Mouse (Mus musculus): ENCODE data around the gene Eral1.

Gene Eral1

DNA sequence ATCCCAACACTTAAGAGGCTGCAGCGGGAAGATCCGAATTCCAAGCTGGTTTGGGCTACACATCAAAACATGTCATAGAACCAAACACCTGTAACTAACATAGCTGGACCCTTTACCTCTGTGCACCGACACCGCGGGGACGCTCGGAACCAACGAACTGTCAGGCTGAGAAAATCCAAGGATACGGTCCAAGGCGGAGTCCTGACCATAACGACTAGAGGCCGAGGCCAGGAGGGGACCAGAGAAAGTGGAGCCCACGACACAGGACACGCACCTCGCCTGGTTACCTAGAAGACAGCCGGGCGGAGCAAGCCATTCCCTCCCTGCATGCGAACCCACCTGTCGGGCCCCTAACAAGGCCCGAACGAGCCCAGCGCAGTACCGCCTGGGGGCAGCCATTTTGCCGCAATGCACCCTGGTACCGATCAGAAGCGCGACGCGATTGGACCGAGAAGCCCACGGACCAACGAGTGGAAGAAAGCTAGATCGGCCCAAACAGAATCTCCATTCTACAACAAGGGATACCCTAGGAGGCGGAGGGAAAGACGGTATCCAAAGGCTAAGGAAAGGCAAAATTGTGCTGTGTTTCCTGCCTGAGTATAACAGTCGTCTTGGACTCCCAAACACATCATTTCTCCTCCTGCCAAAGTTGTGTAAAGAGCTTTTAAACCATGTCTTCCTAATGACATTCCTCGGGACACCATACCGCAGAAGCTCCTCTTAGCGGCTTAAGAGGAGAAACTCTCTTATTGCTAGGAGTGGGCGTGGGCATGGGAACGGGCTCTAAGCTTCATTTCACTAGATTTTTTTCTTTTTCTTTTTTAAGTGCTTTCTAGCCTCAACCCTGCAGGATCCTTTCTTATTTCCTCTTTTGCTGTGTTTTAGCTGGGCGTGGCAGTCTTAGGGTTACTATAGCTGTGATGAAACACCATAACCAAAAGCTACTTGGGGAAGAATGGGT is at the start of gene Eral1:
Gene Eral1, minus strand, starts transcription at position 423 of the 961 bp plus-strand sequence.
- peak; percentile 84 for DNase-seq

DNA sequence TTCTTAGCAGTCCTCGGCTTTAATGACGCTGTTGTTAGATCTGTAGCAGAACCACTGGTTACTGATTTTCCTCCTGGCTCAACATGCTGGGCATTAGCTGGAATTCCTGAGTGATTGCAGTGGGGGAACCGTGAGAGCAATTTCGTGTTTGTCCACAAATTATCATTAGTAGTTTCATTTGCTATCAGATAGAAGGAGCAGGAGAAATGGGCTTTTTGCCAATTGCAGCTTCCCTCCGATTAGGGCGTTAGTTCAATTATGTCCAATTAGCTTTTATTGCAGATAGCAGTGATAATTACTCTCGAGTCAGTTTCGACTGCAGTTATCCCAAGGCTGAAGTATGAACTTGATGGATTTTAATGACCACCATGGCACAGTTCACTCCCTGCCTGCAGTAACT is 49.3 kb upstream of the Eral1 start:
- DNase-seq = no peak

DNA sequence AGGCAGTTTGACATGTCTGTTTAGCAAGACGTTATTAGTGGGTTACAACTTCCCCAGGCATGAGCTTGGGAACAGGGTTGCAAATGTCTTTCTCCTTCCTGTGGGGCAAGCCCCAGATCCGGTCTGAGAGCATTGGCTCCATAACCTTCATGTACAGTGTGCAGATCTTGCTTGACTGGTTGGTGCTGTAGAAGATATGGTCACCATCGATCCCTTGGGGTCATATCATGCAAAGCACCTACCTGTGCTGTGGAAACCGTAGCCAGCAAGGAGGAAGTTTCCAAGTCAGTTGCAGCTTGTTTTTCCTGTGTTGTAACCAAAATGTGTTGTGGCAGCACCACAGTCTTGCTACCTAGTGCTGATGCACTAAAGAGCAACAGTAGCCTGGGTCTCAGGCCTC is 46.6 kb upstream of the Eral1 start:
- DNase-seq = no peak

DNA sequence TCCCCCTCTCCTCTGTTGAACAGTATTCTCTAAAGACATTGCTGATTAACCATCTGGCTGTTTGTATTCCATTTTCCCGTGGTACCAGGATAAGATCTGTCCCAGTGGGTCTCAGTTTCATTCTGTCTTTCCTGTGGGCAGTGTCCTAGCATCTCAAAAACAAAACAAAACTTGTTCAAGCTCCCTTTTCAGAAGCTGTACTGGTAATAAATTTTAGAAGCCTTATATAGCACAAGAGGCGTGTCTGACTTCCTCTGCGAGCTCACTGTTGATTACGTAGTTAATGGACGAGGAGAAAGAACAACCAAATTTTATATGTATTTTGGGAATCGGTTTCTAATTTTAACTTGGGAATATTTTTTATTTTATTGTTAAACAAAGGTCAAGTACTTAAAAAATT is 45.5 kb upstream of the Eral1 start:
- DNase-seq = no peak

DNA sequence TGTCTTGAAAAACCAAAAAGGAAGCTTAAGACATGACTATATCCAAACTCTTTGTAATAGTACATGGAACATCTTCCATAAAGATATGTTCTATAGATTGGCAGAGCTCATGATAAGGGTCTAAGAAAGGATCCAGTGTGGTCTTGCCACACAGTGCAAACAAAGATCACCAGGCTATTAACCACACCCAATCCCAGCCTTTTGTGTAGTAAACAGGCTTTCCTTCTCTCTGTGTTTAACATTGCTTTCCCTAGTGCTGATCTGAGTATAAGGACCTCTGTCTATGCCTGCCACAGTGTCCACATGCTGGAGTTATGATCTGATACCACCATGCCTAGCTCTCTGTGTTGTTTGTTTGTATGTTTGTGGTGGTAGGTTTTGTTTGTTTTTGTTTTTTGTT is 43.6 kb upstream of the Eral1 start:
- no peak for DNase-seq

DNA sequence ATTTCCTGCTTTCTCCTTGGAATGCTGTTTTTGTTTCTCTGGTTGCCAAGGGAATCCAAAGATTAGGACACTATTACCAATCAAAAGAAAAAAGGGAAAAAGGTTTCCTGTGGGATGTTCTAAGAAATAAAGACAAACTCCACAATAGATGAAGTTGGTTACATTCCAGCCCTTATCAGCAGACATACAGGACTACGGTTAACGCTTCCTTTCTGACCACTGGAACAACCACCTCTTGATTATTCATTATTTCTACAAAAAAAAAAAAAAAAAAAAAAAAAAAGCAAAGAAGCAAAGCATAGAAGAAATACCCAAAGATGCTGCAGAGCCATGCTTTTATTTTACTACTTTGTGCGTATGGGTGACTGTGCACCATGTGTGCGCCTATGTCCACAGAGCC is 42.6 kb upstream of the Eral1 start:
- DNase-seq = no peak

DNA sequence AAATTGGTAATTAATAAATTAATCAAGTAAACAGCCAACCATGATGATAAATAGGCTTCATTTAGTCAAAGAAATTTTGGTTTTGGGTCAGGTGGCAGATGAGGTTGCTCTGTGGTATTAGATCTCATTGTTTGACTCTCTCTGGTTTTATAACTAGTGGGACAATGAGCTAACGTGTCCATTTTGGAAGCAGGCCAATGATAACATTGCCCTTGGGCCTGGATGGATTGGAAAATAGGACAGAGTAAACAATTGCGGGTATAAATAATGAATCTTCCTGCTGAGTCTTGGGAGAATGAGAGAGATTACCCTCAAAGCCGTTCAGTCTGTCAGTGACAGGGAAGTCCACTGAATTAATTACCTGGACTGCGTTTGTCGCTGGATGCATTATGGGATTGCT is 41.0 kb upstream of the Eral1 start:
- peak; percentile 39 for DNase-seq

DNA sequence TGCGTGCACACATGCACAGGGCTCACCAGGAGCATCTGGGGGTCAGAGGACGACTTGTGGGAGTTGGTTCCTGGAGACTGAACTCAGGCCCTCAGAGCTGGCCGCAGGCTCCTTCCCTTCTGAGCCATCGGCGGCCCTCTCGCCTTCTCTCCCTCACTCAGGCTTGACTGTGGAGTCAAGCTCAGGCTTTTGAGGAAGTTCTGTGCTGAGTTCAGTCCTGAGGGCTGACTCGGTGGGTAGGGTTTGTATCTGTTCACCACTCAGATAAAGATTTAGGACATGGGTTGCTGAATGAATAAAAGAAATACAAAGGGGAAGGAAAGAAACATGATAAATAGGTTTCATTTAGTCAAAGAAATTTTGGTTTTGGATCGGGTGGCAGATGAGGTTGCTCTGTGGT is 39.7 kb upstream of the Eral1 start:
- no peak for DNase-seq

DNA sequence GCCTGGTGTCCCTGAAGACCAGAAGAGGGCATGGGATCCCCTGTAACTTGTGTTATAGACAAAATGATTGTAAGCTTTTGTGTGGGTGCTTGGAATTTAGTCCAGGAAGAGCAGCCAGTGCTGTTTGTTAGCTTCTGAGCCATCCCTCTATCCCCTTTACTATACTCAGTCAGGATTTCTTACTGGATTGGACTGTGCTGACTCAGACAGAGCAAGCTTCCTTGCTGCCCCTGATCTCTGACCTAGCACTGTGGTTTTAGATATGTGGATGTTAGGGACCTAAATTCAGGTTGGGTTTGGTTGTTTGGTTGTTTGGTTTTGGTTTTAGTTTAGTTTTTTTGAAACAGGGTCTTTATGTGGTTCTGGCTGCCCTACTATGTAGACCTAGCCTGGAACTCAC is 38.3 kb upstream of the Eral1 start:
- DNase-seq = no peak

DNA sequence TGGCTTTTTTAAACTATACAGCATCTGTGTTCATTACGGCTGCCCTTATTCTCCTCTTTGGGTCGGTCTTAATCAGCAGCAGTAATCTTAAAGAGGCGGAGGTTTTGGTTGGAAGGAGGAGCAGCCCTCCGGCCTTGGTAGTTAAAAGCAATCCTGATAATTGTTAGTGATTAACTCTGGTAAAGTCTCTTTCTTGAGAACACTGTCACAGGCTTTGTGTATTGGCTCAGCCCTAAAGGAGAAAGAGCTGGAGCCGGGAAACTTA is 35.9 kb upstream of the Eral1 start:
- DNase-seq = no peak

DNA sequence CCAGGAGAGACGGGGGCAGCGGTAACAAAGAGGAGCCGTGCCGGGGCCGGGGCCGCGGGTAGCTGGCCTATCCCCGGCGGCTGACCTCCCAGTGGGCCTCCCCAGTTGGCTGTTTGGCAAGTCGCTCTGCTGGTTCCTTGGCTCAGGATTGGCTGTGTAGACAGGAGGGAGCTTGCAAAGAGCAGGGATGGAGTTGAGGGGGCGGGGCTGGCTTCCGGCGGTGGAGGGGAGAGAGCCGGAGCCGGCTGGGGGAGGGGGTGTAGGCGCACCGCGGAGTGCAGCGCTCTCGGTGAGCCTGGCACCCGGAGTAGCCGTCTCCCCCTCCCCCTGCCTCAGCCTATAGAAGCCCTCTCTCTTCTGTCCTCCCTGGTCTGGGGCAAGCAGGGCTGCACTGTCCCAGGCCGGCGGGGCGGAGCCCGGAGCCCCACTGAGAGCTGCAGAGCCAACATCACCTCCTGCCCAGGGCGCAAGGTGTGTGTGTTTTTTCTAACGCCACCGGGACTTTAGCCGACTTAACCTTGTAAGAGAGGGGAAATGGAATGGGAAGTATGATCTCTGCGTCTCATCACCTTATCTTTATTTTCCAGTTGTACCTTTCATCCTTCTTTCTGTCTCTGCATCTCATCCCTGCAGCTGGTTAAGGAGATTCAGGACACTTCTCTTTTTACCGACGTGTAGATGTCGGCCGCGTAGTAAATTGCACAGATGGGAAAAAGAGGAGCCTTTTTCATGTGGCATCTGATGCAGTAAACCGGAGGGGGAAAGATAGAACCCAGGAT is 35.4 kb upstream of the Eral1 start:
- peak; percentile 96 for DNase-seq

DNA sequence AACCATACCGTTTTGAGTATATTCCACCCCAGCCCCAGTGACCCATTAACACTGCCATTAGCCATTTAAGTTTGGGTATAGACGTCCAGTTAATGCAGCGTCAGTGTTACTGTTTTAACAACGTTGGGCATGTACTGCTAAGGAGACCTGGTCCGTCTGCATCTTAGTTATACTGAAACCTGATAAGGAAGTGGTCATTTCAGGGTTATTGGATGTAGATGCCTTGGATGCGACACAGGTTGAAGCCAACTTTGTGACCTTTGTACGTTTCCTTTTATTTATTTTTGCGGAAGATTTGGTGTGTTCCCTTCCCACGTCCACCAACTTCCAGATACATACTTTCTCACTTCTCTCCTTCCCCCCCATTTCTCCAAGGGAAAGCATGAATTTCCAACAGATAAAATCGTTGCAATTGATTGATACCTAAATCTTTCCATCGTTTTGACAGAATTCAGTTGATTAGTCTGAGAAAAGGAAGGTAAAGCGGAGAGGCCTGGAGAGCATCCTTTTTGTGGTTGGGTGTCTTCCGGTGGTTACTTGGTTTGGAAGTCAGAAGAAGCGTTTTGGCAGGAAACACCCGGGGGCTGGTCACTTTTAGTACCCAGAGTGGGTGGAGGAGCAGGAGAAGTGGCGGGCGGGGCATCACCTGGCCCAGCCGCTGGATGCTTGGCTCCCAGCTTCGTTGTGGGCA is 34.6 kb upstream of the Eral1 start:
- DNase-seq = no peak

DNA sequence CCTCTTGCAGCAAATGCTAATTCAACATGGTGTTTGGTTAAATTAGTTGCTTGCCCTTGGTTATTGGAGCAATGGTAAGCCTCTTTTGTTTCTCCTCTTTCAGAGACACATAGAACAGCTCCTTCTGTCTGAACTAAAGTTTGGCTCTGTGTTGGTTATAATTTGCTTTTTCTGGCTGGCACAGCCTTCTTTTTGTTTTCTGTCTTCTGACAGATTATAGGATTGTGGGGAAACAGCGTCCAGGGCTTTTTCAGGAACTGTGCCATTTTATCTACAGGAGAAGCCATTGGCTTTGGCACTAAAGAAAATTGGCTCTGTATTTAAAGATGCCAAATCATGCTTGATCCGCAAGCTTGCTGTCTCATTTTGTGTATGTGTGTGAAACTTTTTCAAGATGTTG is 33.4 kb upstream of the Eral1 start:
- DNase-seq = no peak

DNA sequence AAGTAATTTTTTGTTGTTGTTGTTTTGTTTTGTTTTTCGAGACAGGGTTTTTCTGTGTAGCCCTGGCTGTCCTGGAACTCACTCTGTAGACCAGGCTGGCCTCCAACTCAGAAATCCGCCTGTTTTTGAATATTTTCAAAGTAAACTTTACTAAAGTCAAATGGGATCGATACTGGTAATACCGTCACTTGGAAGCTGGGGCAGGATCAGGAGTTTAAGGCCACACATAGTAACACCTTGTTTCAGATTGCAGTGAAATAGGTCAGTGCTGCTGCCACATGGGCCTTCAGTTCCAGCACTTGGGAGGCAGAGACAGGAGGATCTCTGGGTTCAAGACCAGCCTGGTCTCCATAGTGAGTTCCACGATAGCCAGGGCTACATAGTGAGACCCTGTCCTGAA is 24.3 kb upstream of the Eral1 start:
- DNase-seq = no peak

DNA sequence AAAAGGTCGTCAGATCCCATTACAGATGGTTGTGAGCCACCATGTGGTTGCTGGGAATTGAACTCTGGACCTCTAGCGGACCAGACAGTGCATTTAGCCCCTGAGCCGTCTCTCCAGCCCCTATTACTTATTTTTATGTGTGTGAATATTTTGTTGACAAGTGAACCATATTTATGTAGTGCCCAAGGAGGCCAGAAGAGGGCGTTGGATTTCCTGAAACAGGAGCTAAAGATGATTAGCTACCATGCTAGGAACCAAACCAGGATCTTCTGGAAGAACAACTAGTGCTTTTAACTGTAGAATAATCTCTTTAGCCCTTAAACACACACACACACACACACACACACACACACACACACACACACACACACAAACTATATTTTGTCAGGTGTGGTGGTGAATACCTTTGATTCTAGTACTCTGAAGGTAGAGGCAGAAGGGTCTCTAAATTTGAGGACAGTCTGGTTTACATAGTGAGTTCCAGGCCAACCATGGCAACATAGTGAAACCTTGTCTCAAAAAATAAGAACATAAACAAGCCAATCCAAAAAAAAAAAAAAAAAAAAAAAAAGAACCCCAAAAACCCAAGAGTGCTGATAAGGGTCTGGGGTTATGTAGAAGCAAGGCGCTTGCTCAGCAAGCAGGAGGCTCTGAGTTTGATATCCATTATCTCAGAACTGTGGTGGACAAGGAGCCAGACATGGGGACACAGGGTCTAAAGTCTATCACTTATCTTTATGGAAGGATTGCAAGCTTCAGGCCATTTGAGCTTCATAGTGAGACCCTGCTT is 23.0 kb upstream of the Eral1 start:
- DNase-seq = no peak

DNA sequence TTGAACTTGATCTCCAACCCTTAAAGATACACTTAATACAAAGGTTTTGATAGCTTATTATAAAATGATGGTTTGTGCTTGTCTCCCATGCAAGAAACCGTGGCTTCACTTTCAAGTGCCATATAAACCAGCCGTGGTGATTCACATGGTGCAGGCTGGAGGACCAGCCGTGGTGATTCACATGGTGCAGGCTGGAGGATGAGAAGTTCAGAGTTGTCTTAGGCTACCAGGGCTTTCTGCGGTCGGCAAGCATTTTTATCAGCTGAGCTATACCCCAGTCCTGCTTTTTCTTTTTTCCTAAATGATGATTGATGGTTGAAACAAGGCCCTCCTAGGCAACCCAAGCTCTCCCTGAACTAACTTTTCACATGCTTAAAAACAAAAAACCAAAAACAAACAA is 22.0 kb upstream of the Eral1 start:
- DNase-seq = no peak

DNA sequence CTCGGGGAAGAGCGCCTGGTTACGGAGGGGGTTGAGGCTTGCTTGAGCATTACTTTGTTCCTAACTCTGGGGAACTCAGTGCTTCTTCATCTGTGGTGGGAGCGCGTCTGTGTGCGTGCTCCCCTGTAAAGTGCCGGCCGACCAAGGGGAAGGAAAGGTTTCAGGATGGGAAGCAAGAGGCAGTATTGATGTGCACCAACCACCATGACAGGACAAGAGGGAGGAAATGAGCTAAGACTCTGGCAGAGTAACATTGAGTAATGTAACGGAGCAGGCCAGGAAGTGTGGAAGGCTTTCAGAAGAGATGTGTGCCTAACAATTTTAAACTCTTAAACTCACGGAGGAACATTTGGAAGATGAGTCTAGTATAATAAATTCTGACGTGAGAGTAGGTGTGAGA is 20.6 kb upstream of the Eral1 start:
- DNase-seq = no peak

DNA sequence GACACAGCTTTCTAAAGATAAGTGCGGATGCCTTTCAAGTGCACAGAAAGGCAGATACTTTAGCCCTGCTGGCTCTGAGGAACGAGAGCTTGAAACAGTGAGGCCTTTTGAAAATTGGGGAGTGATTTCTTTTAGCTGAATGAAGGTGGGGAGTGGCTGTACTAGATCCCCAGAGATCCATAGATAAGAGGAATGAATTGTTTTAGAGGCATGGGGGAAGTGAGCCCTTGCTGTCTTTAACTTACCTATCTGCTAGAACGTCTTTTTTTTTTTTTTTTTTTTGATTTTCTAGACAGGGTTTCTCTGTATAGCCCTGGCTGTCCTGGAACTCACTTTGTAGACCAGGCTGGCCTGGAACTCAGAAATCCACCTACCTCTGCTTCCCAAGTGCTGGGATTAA is 16.9 kb upstream of the Eral1 start:
- DNase-seq = no peak

DNA sequence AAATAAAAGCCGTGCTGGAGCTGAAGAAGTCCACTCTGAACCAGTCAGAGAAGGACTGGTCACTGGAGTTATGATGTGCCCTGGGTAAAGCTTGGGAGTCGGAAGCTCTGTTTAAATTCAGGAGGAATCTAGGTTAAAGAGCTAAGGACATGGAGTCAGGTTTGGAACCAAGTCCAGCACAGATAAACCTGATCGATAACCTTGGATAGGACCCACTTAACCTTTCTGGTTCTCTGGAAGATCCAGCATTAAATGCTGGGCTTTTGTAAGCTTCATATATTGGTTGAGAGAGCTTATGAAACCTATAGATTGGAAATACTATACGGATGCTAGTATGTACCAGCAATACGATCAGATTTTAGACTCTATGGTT is 14.9 kb upstream of the Eral1 start:
- DNase-seq = no peak

DNA sequence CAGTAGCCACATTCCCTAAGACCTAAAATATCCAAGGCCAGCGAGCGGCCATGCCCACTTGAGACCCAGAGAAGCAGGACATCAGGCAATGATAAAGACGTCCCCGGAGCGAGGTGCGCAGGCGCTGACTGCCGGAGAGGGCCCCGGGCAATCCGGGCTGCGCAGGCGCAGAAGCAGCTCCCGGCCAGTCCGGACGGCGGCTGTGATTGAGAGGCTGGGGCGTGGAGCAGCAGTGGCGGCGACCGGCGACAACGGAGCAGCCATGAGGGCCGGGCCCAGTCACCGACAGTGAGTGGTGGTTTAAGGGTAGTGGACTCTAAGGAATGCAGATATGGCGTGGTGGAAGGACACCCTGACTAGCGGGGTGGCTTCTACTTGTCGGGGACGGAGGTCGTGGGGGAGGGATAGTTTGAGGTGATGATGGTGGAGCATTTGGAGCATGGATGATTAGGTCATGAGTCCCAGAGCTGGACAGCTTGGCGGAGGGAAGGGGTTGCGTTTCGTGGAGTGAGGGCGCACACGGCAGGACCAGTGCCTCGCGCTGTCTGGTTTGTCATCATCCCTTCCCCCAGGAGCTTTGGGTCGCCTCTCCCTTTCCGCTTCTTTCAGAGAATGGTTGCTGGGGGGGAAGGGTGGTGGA is 14.4 kb upstream of the Eral1 start, which contains the start of gene Fam222b:
Gene Fam222b, plus strand, starts transcription at position 157 of the 640 bp plus-strand sequence.
- DNase-seq = peak; percentile 91

DNA sequence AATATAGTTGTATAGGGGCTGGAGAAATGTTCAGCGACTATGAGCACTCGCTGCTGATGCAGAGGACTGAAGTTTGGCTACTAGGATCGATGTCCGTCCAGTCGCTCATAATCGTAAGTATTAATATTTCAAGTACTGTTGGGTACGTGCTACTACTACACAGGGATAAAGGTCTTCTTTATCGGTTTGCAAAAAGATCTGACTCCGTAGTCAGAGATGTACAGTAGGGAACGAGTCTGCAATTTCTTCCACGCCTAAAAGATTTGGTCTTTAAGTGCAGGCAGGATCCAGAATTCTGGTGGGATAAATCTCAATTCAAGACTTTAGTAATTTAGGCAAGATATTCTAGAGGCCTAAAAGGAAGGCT is 13.9 kb upstream of the Eral1 start:
- DNase-seq = no peak

DNA sequence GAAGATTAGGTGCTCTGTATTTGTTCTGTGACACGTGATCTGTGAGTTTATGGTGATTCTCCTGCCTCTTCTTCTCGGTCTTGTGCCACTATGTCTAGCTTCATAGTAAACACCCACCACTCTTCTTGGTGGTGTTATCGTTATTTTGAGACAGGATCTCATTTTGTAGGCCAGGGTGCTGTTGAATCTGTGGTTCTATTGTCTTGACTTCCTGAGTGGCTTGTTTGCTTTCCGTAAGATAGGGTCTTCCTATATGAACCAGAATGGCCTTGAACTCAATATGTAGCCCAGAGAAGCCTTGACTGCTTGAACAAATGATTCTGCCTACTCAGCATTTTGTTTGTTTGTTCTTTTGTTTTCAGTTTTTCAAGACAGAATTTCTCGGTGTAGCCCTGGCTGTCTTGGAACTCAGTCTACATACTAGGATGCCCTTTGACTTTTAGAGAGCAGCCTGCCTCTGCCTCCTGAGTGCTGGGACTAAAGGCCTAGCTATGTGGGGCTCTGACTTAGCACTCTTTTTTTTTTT is 7.6 kb upstream of the Eral1 start:
- no peak for DNase-seq

All from kidney, adult 11 months (tissue).